Mouse (Mus musculus): ENCODE measurements at regions not wholly inside any gene's neighbourhood (a gene's known extent, or its start where the extent isn't known, plus 50 kb on each side); places are given as distances from the start of the nearest gene placed in this dataset.

- Histone ChIP-seq H3K4me2 (ENCODE audit: low read length) (no peak overlapping the region), H3K9ac (ENCODE audit: low read length) (no peak overlapping the region), H3K4me3 (ENCODE audit: low read depth, low read length) (no peak overlapping the region), H3K27me3 (replicated peaks; ENCODE audit: control insufficient read depth, insufficient read depth, low read length) (no peaks in the 10 kb centered on the region), H3K36me3 (ENCODE audit: control insufficient read depth, insufficient read depth, low read length) (no peaks in the 10 kb centered on the region), H3K9me3 (replicated peaks; ENCODE audit: control insufficient read depth, low read length) (no peaks in the 10 kb centered on the region), H3K27ac (ENCODE audit: low read depth, low read length) (no peak overlapping the region), H3K4me1 (ENCODE audit: control insufficient read depth, insufficient read depth, low read length) (no peaks in the 10 kb centered on the region)
- WGBS: 91% methylated on average over 7 of the region's 7 CpGs
- no peak for ATAC-seq
- DNase-seq (ENCODE audit: low spot score): no peak
Observed at GRCm38 (mm10) chr15:61322243-61322642, 399.4 kb upstream of the A1bg start.

GRCm38 (mm10) chr15:61309452-61310165 lies 386.8 kb upstream of the A1bg start:
- no peak overlapping the region for H3K27ac ChIP-seq (ENCODE audit: low read depth, low read length)
- 82% methylated on average over 6 of the region's 6 CpGs for WGBS

GRCm38 (mm10) chr15:61308936-61309335 lies 386.1 kb upstream of the A1bg start:
- no peak for DNase-seq (ENCODE audit: low spot score)
- H3K4me2 ChIP-seq (ENCODE audit: low read length): no peak overlapping the region
- WGBS: 84% methylated on average over 4 of the region's 4 CpGs

More at GRCm38 (mm10) chr15:61309452-61310165, 386.8 kb upstream of the A1bg start:
- Histone ChIP-seq H3K9me3 (replicated peaks; ENCODE audit: control insufficient read depth, low read length) (no peaks in the 10 kb centered on the region), H3K4me1 (ENCODE audit: control insufficient read depth, insufficient read depth, low read length) (no peaks in the 10 kb centered on the region), H3K27me3 (replicated peaks; ENCODE audit: control insufficient read depth, insufficient read depth, low read length) (no peaks in the 10 kb centered on the region), H3K36me3 (ENCODE audit: control insufficient read depth, insufficient read depth, low read length) (no peaks in the 10 kb centered on the region), H3K4me3 (ENCODE audit: low read depth, low read length) (no peak overlapping the region), H3K9ac (ENCODE audit: low read length) (no peak overlapping the region), H3K4me2 (ENCODE audit: low read length) (no peak overlapping the region)
- DNase-seq (ENCODE audit: low spot score) (no peak), ATAC-seq (no peak)

GRCm38 (mm10) chr15:61304546-61304945 lies 381.7 kb upstream of the A1bg start:
- H3K9ac ChIP-seq (ENCODE audit: low read length): no peak overlapping the region
- no peaks in the 10 kb centered on the region for H3K27me3 ChIP-seq (replicated peaks; ENCODE audit: control insufficient read depth, insufficient read depth, low read length)
- no peak for DNase-seq (ENCODE audit: low spot score)
- H3K27ac ChIP-seq (ENCODE audit: low read depth, low read length): no peak overlapping the region
- H3K4me1 ChIP-seq (ENCODE audit: control insufficient read depth, insufficient read depth, low read length): no peaks in the 10 kb centered on the region
- H3K4me3 ChIP-seq (ENCODE audit: low read depth, low read length): no peak overlapping the region
- no peaks in the 10 kb centered on the region for H3K36me3 ChIP-seq (ENCODE audit: control insufficient read depth, insufficient read depth, low read length)
- 79% methylated on average over 3 of the region's 3 CpGs for WGBS
- no peak overlapping the region for H3K4me2 ChIP-seq (ENCODE audit: low read length)
- ATAC-seq: no peak
- H3K9me3 ChIP-seq (replicated peaks; ENCODE audit: control insufficient read depth, low read length): no peaks in the 10 kb centered on the region

More at GRCm38 (mm10) chr15:61308936-61309335, 386.1 kb upstream of the A1bg start:
- no peak for ATAC-seq
- no peaks in the 10 kb centered on the region for H3K36me3 ChIP-seq (ENCODE audit: control insufficient read depth, insufficient read depth, low read length)
- no peak overlapping the region for H3K27ac ChIP-seq (ENCODE audit: low read depth, low read length)
- no peak overlapping the region for H3K4me3 ChIP-seq (ENCODE audit: low read depth, low read length)
- H3K4me1 ChIP-seq (ENCODE audit: control insufficient read depth, insufficient read depth, low read length): no peaks in the 10 kb centered on the region
- H3K9ac ChIP-seq (ENCODE audit: low read length): no peak overlapping the region
- H3K9me3 ChIP-seq (replicated peaks; ENCODE audit: control insufficient read depth, low read length): no peaks in the 10 kb centered on the region
- H3K27me3 ChIP-seq (replicated peaks; ENCODE audit: control insufficient read depth, insufficient read depth, low read length): no peaks in the 10 kb centered on the region

- no peak overlapping the region for H3K4me3 ChIP-seq (ENCODE audit: low read depth, low read length)
- 90% methylated on average over 6 of the region's 6 CpGs for WGBS
- no peaks in the 10 kb centered on the region for H3K9me3 ChIP-seq (replicated peaks; ENCODE audit: control insufficient read depth, low read length)
- DNase-seq (ENCODE audit: low spot score) (no peak), ATAC-seq (no peak)
- no peaks in the 10 kb centered on the region for H3K4me1 ChIP-seq (ENCODE audit: control insufficient read depth, insufficient read depth, low read length)
- H3K27me3 ChIP-seq (replicated peaks; ENCODE audit: control insufficient read depth, insufficient read depth, low read length): no peaks in the 10 kb centered on the region
- H3K9ac ChIP-seq (ENCODE audit: low read length): no peak overlapping the region
- H3K36me3 ChIP-seq (ENCODE audit: control insufficient read depth, insufficient read depth, low read length): no peaks in the 10 kb centered on the region
- no peak overlapping the region for H3K27ac ChIP-seq (ENCODE audit: low read depth, low read length)
- H3K4me2 ChIP-seq (ENCODE audit: low read length): no peak overlapping the region
Observed at GRCm38 (mm10) chr15:61299796-61300195, 377.0 kb upstream of the A1bg start.

GRCm38 (mm10) chr15:61297447-61298208 lies 374.8 kb upstream of the A1bg start:
- no peak for ATAC-seq
- WGBS: 86% methylated on average over 5 of the region's 5 CpGs
- no peak overlapping the region for H3K9ac ChIP-seq (ENCODE audit: low read length)

GRCm38 (mm10) chr15:61294616-61295015 lies 371.8 kb upstream of the A1bg start:
- 93% methylated on average over 2 of the region's 2 CpGs for WGBS

More at GRCm38 (mm10) chr15:61297447-61298208, 374.8 kb upstream of the A1bg start:
- Histone ChIP-seq H3K27me3 (replicated peaks; ENCODE audit: control insufficient read depth, insufficient read depth, low read length) (no peaks in the 10 kb centered on the region), H3K27ac (ENCODE audit: low read depth, low read length) (no peak overlapping the region), H3K4me3 (ENCODE audit: low read depth, low read length) (no peak overlapping the region), H3K36me3 (ENCODE audit: control insufficient read depth, insufficient read depth, low read length) (no peaks in the 10 kb centered on the region), H3K4me2 (ENCODE audit: low read length) (no peak overlapping the region), H3K9me3 (replicated peaks; ENCODE audit: control insufficient read depth, low read length) (no peaks in the 10 kb centered on the region), H3K4me1 (ENCODE audit: control insufficient read depth, insufficient read depth, low read length) (no peaks in the 10 kb centered on the region)
- DNase-seq (ENCODE audit: low spot score): no peak

GRCm38 (mm10) chr15:61294131-61294530 lies 371.3 kb upstream of the A1bg start:
- Histone ChIP-seq H3K36me3 (ENCODE audit: control insufficient read depth, insufficient read depth, low read length) (no peaks in the 10 kb centered on the region), H3K4me2 (ENCODE audit: low read length) (no peak overlapping the region), H3K4me3 (ENCODE audit: low read depth, low read length) (no peak overlapping the region), H3K9ac (ENCODE audit: low read length) (no peak overlapping the region), H3K27me3 (replicated peaks; ENCODE audit: control insufficient read depth, insufficient read depth, low read length) (no peaks in the 10 kb centered on the region), H3K4me1 (ENCODE audit: control insufficient read depth, insufficient read depth, low read length) (no peaks in the 10 kb centered on the region), H3K27ac (ENCODE audit: low read depth, low read length) (no peak overlapping the region), H3K9me3 (replicated peaks; ENCODE audit: control insufficient read depth, low read length) (no peaks in the 10 kb centered on the region)
- no peak for DNase-seq (ENCODE audit: low spot score)
- 77% methylated on average over 4 of the region's 4 CpGs for WGBS
- ATAC-seq: no peak

More at GRCm38 (mm10) chr15:61294616-61295015, 371.8 kb upstream of the A1bg start:
- ATAC-seq (no peak), DNase-seq (ENCODE audit: low spot score) (no peak)
- Histone ChIP-seq H3K4me1 (ENCODE audit: control insufficient read depth, insufficient read depth, low read length) (no peaks in the 10 kb centered on the region), H3K4me3 (ENCODE audit: low read depth, low read length) (no peak overlapping the region), H3K36me3 (ENCODE audit: control insufficient read depth, insufficient read depth, low read length) (no peaks in the 10 kb centered on the region), H3K9me3 (replicated peaks; ENCODE audit: control insufficient read depth, low read length) (no peaks in the 10 kb centered on the region), H3K9ac (ENCODE audit: low read length) (no peak overlapping the region), H3K27me3 (replicated peaks; ENCODE audit: control insufficient read depth, insufficient read depth, low read length) (no peaks in the 10 kb centered on the region), H3K4me2 (ENCODE audit: low read length) (no peak overlapping the region), H3K27ac (ENCODE audit: low read depth, low read length) (no peak overlapping the region)

GRCm38 (mm10) chr15:61268766-61269165 lies 346.0 kb upstream of the A1bg start:
- no peak overlapping the region for H3K9ac ChIP-seq (ENCODE audit: low read length)
- no peak overlapping the region for H3K4me3 ChIP-seq (ENCODE audit: low read depth, low read length)
- ATAC-seq (no peak), DNase-seq (ENCODE audit: low spot score) (no peak)
- no peak overlapping the region for H3K27ac ChIP-seq (ENCODE audit: low read depth, low read length)
- H3K4me2 ChIP-seq (ENCODE audit: low read length): no peak overlapping the region
- H3K4me1 ChIP-seq (ENCODE audit: control insufficient read depth, insufficient read depth, low read length): no peaks in the 10 kb centered on the region
- no peaks in the 10 kb centered on the region for H3K9me3 ChIP-seq (replicated peaks; ENCODE audit: control insufficient read depth, low read length)
- no peaks in the 10 kb centered on the region for H3K27me3 ChIP-seq (replicated peaks; ENCODE audit: control insufficient read depth, insufficient read depth, low read length)
- WGBS: 67% methylated on average over 4 of the region's 4 CpGs
- H3K36me3 ChIP-seq (ENCODE audit: control insufficient read depth, insufficient read depth, low read length): no peaks in the 10 kb centered on the region

Measured in forebrain, embryonic 14.5 days (tissue).